Mouse (Mus musculus) embryonic facial prominence, embryonic 14.5 days (tissue): ENCODE results near the gene Fam107a. TPM values are rescaled to one million over a fixed set of nuclear protein-coding genes. Genes with fewer than 3 reads are reported as not detected.

Source experiments
- ATAC-seq: fragments of 200-750 bp; cut with Nextera tagmentation; 2 replicates; pipeline ENCODE4 v1.8.0; 2017; ENCODE audit warnings: low read depth, moderate number of reproducible peaks, moderate TSS enrichment
- DNase-seq: peaks from one replicate; pipeline ENCODE4 v3.0.0-alpha.2; 2015; ENCODE audit warnings: low spot score
- H3K27ac ChIP-seq: fragments of 300-500 bp; sonication (generic); replicated peaks from 2 replicates; pipeline ENCODE4 v1.5.1; 2014; ENCODE audit warnings: low read depth, mild to moderate bottlenecking, low read length, moderate library complexity
- H3K27me3 ChIP-seq: fragments of 300-500 bp; sonication (generic); replicated peaks from 2 replicates; pipeline ENCODE4 v1.6.1; 2014; ENCODE audit warnings: low read length; ENCODE audit not compliant: control insufficient read depth, insufficient read depth
- H3K36me3 ChIP-seq: fragments of 300-500 bp; sonication (generic); 2 replicates; pipeline ENCODE4 v1.6.1; 2014; ENCODE audit warnings: low read length, mixed read lengths; ENCODE audit not compliant: control insufficient read depth, insufficient read depth
- H3K4me1 ChIP-seq: fragments of 300-500 bp; sonication (generic); 2 replicates; pipeline ENCODE4 v1.6.1; 2014; ENCODE audit warnings: antibody characterized with exemption, low read length; ENCODE audit not compliant: control insufficient read depth, insufficient read depth
- H3K4me2 ChIP-seq: fragments of 300-500 bp; sonication (generic); 2 replicates; pipeline ENCODE4 v1.6.1; 2014; ENCODE audit warnings: low read depth, mild to moderate bottlenecking, low read length, moderate library complexity, mixed read lengths
- H3K4me3 ChIP-seq: fragments of 300-500 bp; sonication (generic); 2 replicates; pipeline ENCODE4 v1.5.1; 2014; ENCODE audit warnings: low read depth, mild to moderate bottlenecking, low read length
- H3K9ac ChIP-seq: fragments of 300-500 bp; sonication (generic); 2 replicates; pipeline ENCODE4 v1.6.1; 2014; ENCODE audit warnings: low read depth, mild to moderate bottlenecking, low read length, moderate library complexity, mixed read lengths
- H3K9me3 ChIP-seq: fragments of 300-500 bp; sonication (generic); 2 replicates; pipeline ENCODE4 v1.6.1; 2016; ENCODE audit warnings: low read length; ENCODE audit not compliant: control insufficient read depth
- WGBS: fragments of 180-500 bp; shearing (Covaris S2); extraction: QIAGEN DNeasy Blood & Tissue Kit; methylation state at CpG from one replicate; pipeline ENCODE4 v1.1.7; 2014; 5-methylcytosine and 5-hydroxymethylcytosine counted together
- polyA plus RNA-seq: library from polyadenylated mRNA; unstranded; fragments of >200 nt; fragmentation: Nextera tagmentation; extraction: Ambion mirVana; gene quantifications from 2 replicates; pipeline ENCODE4 v1.2.1, GENCODE M21; 2014

Fam107a gene
- polyA plus RNA-seq, 1 experiment from 2014 or later = 0.85 TPM

DNA sequence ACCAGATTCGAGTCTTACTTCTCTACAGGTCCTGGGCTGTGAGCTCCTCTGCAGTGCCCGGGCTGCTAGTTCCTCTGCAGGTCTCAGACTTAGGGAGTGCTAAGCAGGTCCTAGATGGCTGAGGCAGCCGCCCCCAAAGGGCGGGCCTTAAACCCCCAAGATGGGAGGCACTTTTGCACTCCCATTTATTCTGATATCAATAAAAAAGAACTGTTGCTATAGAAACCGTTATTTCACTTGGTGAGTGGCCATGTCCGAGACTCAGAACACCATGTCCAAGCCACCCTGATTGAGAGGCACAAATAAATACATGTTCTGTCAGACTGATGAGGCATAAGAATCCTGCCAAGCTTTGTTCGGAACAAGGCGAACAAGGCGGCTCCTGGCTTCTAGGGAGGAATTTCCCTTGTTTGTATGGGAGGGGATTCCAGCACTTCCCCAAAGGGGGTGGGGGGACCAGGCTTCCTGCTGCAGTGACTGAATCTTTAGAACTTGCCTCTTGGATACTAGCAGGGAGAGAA is 8.1 kb downstream of the Fam107a start:
- Histone ChIP-seq H3K9me3 (no peaks in the 10 kb centered on the region), H3K36me3 (no peaks in the 10 kb centered on the region), H3K27me3 (no peaks in the 10 kb centered on the region), H3K4me1 (no peaks in the 10 kb centered on the region), H3K4me3 (no peak overlapping the region), H3K9ac (no peak overlapping the region), H3K27ac (no peak overlapping the region), H3K4me2 (peak overlapping the region; percentile 19; the same call in 1 of the 2 replicates)
- DNase-seq = no peak
- 28% methylated on average over 9 of the region's 9 CpGs for WGBS
- ATAC-seq = 0 out of 2 replicates have a peak, but pooled peaks have one; percentile 43

DNA sequence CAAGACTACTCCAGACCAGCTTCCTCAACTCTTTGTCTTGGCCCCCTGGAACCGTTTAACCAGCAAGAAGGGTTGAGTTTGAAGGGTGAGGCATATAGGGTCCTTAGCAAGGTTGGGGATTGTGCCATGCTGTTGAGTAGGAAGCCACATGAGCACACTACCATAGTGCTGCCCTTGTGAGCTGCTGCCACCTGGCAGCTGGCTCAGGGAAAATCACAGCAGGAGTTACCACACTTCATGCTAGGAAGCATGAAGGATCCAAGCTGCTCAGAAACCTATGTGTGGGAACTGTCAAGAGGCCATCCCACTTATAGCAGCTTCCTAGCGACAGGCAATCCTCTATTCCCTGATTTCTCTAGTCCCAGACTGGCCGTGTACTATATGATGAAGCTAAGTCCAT is 9.2 kb downstream of the Fam107a start:
- ATAC-seq = no peak
- WGBS = 71% methylated on average over 3 of the region's 3 CpGs

DNA sequence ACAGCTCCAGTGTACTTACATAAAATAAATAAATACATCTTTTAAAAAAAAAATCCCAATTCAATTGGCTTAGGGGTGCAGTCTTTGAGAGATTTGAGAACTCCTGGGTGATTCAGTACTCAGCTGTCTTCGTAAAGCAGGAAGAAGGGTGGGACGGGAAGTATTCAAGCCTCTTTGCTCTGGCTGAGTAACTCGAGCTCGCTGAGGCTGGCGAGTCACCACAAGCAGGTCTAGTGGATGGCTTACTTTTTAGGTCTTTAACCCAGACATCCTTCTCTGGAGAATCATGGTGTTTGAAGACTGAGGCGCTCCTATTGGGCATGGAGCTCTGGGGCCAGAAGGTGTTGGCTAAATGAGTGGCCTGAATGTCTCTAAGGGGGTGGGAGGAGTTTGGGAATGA is 10.9 kb downstream of the Fam107a start:
- Histone ChIP-seq H3K27me3 (no peaks in the 10 kb centered on the region), H3K27ac (no peak overlapping the region), H3K4me2 (no peak overlapping the region), H3K9ac (no peak overlapping the region), H3K4me3 (no peak overlapping the region), H3K9me3 (no peaks in the 10 kb centered on the region), H3K36me3 (no peaks in the 10 kb centered on the region), H3K4me1 (no peaks in the 10 kb centered on the region)
- ATAC-seq = no peak
- DNase-seq = no peak
- WGBS = 60% methylated on average over 6 of the region's 6 CpGs

More for the DNA sequence above, 9.2 kb downstream of the Fam107a start:
- Histone ChIP-seq H3K27ac (no peak overlapping the region), H3K4me1 (no peaks in the 10 kb centered on the region), H3K9me3 (no peaks in the 10 kb centered on the region), H3K36me3 (no peaks in the 10 kb centered on the region), H3K4me3 (no peak overlapping the region), H3K4me2 (no peak overlapping the region), H3K27me3 (no peaks in the 10 kb centered on the region), H3K9ac (no peak overlapping the region)
- no peak for DNase-seq

DNA sequence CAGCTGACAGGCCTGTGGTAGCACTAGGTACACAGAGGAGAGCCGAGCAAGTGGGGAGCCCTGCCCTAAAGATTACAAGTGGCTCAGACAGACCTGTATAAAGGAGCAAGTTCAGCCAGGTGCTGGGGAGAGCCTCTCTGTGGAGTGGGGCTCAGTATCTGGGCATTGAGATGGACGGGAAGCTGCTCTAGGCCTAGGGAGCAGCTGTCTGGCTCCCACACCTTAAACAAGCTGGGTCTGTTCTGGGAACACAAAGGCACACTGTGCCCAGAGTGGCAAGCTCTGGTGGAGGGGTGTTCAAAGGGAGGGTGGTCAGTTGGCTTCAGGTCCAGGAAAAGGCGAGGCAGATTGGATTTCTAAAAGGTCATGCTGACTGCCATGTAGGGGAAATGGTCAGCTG is 12.8 kb downstream of the Fam107a start:
- Histone ChIP-seq H3K4me3 (no peak overlapping the region), H3K9me3 (no peaks in the 10 kb centered on the region), H3K9ac (no peak overlapping the region), H3K27me3 (no peaks in the 10 kb centered on the region), H3K4me1 (no peaks in the 10 kb centered on the region), H3K36me3 (no peaks in the 10 kb centered on the region), H3K4me2 (no peak overlapping the region), H3K27ac (no peak overlapping the region)
- ATAC-seq = no peak
- DNase-seq = no peak
- 37% methylated on average over 3 of the region's 3 CpGs for WGBS

DNA sequence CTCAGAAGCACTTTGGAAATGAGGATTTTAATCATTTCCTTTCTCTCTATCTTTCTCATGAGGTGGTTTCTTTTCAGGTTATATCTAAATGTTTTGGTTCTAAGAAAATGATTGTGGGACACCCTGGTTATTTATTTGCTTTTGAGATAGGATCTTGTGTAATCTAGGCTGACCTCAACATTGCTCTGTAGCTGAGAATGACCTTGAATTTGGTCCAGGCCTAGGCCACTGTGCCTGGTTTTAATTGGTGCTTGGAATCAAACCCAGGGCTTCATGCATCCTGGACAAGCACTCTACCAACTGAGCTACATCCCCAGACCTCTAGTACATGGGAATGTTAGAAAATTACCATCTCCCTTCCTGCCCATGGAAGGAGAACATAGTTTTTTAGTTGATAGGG is 13.7 kb downstream of the Fam107a start:
- H3K4me1 ChIP-seq = no peaks in the 10 kb centered on the region
- H3K27me3 ChIP-seq = no peaks in the 10 kb centered on the region
- no peaks in the 10 kb centered on the region for H3K36me3 ChIP-seq
- H3K4me2 ChIP-seq = no peak overlapping the region
- no peak overlapping the region for H3K4me3 ChIP-seq
- no peaks in the 10 kb centered on the region for H3K9me3 ChIP-seq
- no peak overlapping the region for H3K9ac ChIP-seq
- DNase-seq (no peak), ATAC-seq (no peak)
- no peak overlapping the region for H3K27ac ChIP-seq

DNA sequence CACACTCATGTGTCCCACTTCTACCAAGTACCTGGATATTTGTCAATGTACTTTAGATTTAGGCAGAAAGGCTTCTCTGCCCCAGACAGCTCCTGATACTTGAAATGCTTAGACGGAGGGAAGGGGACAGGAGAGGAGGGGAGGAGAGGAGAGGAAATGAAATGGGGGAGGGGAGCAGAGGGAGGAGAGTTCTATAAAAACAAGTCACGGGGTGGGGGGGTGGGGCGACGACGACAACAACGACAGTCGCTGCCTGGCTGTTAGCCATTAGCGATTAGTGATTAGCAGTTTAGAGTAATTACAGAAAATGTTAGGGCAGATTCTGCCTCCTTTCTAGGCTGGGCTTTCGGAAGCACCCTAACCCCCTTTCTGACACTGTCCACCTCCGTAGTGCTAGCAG is 15.1 kb downstream of the Fam107a start:
- Histone ChIP-seq H3K27me3 (no peaks in the 10 kb centered on the region), H3K27ac (no peak overlapping the region), H3K9ac (no peak overlapping the region), H3K4me3 (no peak overlapping the region), H3K4me1 (no peaks in the 10 kb centered on the region), H3K9me3 (no peaks in the 10 kb centered on the region), H3K4me2 (no peak overlapping the region), H3K36me3 (no peaks in the 10 kb centered on the region)
- 17% methylated on average over 10 of the region's 10 CpGs for WGBS
- DNase-seq (no peak), ATAC-seq (no peak)

DNA sequence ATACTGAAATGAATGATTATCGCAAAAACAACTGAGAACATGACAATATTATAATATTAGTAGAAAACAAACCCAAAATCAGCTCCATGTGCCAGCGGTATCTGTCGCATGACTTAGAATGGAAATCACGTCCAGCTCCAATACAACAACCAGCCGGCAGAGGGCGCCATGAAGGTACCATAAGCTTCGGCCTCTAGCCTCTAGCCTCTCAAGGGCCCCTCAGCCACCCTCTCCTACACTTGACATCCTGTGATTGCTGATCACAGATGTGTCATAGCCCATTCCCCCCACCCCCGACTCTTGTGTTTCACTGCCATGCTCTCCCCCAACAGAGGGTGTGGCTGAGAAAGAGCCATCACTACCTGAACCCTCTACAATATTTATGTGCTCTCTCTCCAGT is 17.5 kb downstream of the Fam107a start:
- 0 out of 2 replicates have a peak, but pooled peaks have one; percentile 45 for ATAC-seq
- H3K9ac ChIP-seq = no peak overlapping the region
- H3K27ac ChIP-seq = no peak overlapping the region
- WGBS = 30% methylated on average over 8 of the region's 8 CpGs
- no peaks in the 10 kb centered on the region for H3K27me3 ChIP-seq
- no peak overlapping the region for H3K4me3 ChIP-seq
- DNase-seq = no peak
- H3K9me3 ChIP-seq = no peaks in the 10 kb centered on the region
- no peak overlapping the region for H3K4me2 ChIP-seq
- H3K4me1 ChIP-seq = no peaks in the 10 kb centered on the region
- no peaks in the 10 kb centered on the region for H3K36me3 ChIP-seq

DNA sequence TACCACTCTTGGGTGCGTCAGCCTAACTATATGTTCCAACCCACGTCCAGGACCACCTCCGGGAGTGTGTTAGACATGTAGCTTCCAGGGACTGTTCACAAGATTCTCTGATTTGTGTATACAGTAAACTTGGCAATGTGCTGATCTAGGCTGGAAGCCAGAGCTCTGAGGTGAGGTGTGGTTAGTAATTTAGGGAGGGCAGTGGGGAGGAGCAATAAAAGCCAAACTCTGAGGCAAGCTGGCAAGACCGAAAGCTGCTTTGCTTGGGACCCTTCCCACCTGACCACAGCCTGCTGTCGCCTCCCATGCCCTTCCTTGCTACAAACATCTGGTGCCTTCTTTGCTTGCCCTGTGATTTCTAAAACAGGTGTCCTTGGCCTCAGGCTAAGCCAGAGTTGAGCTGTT is 19.9 kb downstream of the Fam107a start:
- H3K27ac ChIP-seq = 0 out of 2 replicates have a peak overlapping the region, but pooled peaks have one; percentile 0
- H3K36me3 ChIP-seq = no peaks in the 10 kb centered on the region
- no peak overlapping the region for H3K4me2 ChIP-seq
- ATAC-seq = peak; percentile 77
- H3K9ac ChIP-seq = no peak overlapping the region
- WGBS = 50% methylated on average over 4 of the region's 5 CpGs
- no peak overlapping the region for H3K4me3 ChIP-seq
- no peaks in the 10 kb centered on the region for H3K9me3 ChIP-seq
- no peaks in the 10 kb centered on the region for H3K4me1 ChIP-seq
- DNase-seq = peak; percentile 88
- no peaks in the 10 kb centered on the region for H3K27me3 ChIP-seq

DNA sequence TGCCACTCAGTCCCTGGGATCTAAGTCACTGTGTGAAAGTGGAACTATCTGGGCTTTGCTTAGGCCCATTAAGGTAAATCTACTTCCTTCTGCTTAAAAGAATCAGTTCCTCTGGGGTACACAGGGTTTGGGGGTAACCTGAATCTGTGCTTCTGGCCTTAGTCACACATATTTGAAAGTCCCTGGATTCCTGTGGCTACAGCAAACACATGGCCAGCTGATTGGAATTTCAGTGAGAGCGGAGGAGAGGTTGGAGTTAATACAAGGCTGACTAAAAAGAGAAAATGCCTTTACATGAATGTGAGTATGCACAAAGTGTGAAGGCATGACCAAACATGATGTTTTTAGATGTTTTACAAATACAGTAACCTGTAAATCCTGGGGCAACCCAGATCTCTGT is 23.6 kb downstream of the Fam107a start:
- Histone ChIP-seq H3K27me3 (no peaks in the 10 kb centered on the region), H3K36me3 (no peaks in the 10 kb centered on the region), H3K4me2 (no peak overlapping the region), H3K4me3 (no peak overlapping the region), H3K9ac (no peak overlapping the region), H3K4me1 (no peaks in the 10 kb centered on the region), H3K9me3 (peaks cover 13% of the 10 kb centered on the region; the same call in 1 of the 2 replicates), H3K27ac (no peak overlapping the region)
- no peak for DNase-seq
- ATAC-seq = no peak
- 51% methylated on average over 1 of the region's 1 CpGs for WGBS
